Mouse (Mus musculus) spleen, postnatal 14 days (tissue): ENCODE results near the gene Mamstr.
"Not testable (repeated sequence)": the region's sequence is repeated elsewhere in the genome, so short reads cannot be mapped to it uniquely, and the experiment has no call there.

Source experiments
- DNase-seq, 2 experiments: peaks; one replicate each; pipeline ENCODE4 v3.0.0; 2021 to 2022; ENCODE audit warnings: low spot score in 2 of 2

Mamstr gene

DNA sequence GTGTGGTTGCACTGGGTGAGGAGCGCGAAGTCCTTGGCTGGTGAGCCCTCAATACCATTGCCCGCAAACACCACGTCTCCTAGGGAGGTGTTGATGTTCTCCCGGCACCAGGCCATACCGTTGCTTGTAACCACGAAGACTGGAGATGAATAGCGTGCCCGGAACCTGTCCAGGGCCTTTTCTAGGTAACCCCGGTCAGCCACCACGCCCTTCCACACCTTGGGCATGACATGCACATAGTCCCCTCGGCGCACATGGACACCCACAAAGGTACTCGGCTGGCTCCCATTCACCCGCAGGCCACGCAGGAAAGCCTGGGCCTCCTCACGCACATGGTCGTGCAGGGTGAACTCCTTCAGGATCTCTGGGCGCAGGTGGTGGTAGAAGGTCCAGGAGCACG lies 10.7 kb downstream of the Mamstr start:
- DNase-seq, result not testable (repeated sequence)

DNA sequence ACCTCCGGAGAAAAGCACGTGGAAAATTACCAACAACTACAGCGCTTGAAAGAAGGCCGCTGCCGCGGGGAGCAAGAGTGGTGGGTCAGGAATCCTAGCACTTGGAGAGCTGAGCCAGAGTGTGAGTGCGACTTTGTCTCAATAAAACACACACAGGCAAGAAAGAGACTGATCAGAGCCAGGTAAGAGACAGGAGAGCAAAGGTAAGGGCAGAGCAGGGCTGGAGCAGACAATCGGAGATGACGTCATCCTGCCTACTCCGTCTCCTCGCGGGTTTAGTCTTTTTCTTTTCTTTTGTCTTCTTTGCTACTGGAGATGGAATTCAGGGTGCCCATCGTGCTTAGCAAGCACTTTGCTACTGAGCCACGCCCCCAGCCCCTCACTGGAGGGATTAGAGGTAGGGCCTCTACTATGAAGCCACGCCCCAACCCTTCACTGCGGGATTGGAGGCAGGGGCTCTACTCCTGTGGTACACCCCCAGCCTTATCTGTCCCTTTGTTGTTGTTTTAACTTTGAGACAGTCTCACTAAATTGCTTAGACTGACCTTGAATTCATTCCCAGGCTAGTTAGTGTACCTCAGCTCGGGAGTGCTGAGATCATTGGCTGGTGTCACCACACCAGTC lies 14.8 kb downstream of the Mamstr start:
- no peak for DNase-seq

DNA sequence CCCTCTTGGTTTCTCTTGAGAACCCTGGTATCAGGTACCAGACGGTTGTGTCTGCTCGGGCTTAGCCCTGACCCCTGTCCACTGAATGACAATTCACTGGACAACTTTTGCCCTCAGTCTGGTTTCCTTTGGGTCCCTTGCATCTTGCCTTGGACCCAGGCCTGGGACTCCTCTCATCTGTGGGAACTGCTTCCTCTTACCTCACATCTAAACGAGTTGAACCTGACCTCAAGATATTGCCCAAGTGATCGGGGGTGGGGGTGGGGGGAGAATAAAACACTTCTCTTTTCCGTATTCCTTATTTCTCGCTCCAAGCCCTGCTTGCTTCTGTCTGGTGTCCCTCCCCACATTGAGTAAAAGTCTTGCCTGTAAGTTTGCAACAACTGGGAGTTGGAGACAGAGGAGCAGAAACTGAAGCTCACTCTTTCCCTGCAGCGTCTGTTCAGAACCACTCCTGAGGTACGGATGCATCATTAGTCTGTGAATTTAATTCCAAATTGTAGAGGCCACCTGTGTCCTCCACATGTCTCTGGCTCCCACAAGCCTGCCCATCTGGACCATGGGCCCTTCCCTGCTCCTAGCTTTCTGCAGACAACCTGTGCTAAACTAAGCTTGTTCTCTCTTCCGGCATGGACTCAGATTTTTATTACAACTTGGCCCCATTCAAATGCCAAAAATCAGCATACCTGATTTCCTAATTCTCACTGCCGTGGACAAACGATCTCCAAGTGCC lies 21.1 kb downstream of the Mamstr start:
- no peak for DNase-seq

DNA sequence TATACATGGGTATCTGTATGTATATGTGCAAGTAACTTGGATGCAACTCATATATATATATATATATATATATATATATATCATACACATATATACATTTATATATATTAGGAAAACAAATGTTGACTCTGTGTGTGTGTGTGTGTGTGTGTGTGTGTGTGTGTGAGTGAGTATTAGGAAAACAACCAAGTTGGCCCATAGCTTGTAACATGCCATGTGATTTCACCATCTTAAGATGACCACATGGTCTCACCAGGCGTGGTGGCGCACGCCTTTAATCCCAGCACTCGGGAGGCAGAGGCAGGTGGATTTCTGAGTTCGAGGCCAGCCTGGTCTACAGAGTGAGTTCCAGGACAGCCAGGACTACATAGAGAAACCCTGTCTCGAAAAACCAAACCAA lies 21.9 kb downstream of the Mamstr start:
- DNase-seq, result not testable (repeated sequence)

DNA sequence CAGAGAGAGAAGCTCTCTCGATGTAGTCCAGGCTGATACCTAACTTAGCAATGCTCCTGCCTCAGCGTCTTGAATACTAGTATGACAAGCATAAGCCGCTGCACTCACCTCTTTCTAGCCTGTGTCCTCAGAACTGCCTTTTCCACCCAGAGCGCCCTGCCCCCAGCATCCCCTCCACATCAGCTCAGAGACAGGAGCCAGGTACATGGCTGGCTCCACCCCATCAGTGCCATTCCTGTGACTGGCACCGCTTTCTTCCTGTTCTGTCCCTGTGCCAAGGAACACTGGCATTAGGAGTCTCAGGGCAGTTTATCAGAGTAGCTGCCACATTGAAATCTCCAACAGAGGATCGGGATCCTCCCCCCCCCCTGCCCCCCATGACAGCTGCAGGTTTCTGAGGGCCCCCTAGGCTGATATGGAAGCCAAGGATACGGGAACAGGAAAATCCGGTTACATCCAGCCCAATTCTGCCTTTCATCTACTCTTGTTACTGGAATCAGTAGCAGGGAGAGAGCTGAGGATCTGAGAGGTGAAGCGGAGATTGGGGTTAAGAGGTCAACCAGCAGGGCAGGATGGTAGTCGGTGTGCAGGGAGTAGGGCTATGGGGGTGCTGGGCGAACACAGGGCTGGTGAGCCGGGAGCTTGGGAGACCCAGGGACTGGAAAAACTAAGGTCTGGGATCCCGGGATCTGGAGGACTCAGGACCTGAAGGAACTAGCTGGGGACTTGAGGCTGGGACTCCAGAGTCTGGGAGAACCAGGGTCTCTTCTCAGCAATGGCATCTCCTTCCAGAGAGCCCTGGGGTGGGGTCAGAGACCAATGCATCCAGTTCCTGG lies 25.7 kb downstream of the Mamstr start:
- DNase-seq, result no peak

DNA sequence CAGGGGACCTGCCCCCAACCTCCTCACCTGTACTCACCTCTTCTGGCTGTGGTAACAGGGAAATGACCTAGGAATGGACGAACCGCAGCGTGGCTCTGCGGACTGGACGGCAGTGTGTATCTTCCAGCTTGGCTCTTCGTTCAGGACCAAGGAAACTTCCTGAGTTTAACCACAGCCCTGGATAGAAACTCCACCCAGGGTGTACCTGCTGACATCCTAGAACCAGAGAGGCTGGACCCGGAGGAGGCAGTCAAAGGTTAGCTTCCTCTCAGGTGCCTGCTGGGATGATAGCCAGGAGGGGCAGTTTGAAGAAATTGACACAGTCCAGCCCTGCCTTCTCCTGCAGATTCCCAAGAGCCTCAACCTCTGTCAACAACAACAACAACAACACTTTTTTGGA lies 26.4 kb downstream of the Mamstr start, which contains the start of gene Fut2:
Fut2 (minus strand) TSS at position 234 of the 400 bp plus-strand sequence.
- no peak for DNase-seq

DNA sequence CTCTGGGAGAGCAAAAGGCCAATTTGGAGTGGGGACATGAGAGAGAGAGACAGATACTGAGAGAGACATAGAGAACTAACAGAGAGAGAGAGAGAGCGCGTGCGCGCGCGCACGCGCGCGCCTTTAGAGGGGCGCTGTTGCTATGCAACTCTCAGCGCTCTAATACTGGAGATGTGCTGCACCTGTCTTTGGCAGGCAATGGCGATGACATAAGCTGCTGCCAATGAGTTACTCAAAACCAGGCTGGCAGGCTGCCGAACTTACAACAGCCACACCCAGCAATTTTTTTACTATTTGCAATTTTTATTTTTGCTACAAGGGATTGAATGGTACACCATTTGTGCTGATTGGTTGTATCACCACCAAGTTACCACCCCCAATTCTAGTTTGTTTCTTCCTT lies 28.0 kb downstream of the Mamstr start:
- DNase-seq, result no peak

DNA sequence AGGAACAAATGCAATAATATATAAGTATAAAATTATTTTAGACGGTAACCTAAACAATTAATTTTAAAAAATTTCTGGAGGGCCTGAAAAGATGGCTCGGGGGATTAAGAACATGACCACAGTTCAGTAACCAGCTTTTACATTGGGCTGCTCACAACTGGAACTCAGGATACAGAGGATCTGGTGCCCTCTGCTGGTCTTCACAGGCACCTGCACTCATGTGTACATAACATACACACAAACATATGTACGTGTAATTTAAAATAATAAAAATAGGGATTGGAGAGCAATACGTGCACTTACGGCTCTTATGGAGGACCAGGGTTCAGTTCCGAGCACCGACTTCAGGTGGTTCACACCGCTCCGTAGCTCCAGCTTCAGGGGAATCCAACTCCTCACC lies 29.1 kb downstream of the Mamstr start:
- DNase-seq, result no peak

DNA sequence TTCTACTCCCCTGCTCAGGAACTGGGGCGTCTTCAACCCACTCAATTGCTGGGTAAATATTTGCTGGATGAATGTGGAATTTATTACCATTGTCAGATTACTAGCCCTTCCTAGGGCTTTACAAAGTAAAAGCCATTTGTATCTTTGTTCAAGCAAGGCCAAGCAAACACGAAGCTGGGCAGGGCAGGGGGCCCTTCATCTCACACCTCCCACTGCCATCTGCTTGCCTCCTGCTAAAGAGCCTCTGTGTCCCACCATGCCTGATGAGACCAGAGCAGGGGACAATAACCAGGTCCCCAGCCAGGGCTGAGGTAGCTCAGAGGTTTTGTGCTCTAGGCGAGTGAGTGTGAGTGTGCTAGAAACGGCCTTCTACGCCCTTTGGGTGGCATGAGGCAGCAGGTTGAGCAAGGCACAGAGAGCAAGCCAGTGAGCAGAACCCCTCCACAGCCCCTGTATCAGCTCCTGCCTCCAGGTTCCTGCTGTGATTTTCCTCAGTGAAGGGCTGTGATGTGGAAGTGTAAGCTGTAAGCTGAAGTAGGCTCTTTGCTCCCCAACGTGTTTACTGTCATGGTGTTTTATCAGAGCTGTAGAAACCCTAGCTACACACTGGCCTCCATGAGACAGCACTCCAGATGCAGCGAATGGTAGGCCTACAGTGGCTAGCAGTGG lies 38.0 kb downstream of the Mamstr start:
- DNase-seq, result no peak

DNA sequence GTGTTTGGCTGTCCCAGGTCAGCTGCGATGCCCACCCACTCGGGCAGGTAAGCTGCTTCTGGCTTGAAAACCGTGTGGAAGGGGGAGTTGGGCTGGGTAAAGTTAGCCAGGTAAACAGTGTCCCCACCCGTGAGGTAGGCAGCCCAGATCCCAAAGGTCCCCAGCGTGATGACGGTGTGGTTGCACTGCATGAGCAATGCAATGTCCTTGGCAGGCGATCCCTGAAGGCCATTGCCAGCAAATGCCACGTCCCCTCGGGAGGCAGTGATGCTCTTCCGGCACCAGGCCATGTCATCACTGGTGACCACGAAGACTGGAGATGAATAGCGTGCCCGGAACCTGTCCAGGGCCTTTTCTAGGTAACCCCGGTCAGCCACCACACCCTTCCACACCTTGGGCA lies 38.7 kb downstream of the Mamstr start:
- no peak for DNase-seq

DNA sequence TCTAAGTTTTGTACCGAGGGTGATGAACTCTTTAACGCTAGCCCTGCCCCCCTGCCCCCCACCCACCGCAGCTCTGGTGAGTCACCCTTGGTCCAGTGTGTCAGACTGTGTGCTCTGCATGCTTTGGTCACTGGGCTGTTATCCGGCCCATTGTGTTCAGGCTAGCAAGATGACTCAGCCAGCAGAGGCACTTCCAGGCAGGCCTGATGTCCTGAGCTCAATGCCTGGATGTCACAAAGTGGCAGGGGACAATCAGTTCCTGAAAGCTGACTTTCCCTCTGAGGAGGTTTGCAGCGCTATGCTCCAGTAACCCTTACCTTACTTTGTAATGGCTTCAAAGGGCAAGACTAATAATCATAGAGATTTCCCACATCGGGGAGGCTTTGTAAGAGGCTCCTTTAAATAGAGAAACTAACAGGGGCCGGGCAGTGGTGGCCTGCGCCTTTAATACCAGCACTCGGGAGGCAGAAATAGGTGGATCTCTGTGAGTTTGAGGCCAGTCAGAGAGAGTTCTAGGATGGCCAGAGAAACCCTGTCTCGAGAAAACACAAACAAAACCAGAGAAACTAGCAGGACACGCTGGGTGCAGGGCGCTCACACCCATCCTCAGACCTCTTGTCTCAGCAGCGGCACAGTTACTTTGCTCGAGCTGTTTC lies 40.3 kb downstream of the Mamstr start:
- DNase-seq, result no peak

DNA sequence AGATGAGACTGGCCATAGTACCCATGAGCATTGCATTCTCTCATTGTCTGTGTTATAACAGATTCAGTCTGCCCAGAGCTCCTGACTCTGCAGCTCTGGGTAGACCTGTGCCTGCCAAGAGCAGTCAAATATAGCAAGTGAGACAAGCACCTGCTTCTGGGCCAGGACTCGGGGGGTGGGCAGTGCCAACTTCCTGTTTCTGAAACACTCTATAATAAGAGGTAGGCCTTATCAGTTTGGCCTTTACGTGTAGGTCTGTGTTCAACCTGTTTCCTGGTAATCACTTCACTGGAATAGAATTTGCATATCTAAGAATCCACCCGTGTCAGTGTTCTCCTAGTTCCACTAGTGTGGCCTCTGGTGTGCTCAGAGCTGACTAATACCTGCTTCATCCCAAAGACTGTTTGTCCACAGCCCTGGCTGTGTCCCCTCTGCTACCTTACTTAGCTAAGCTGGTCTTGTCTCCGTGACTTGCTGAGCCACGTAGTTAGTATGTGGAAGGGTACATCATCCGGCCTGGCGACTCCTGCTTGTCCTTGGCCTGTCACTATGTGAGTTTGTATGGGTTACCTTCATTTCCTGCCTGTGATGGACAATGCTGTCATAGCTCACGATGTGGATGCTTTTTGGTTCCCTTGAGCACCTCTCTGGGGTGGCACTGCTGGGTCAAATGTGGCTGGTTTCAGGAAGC lies 41.4 kb downstream of the Mamstr start:
- DNase-seq, result peak in 1 of 2 experiments; percentile 48

DNA sequence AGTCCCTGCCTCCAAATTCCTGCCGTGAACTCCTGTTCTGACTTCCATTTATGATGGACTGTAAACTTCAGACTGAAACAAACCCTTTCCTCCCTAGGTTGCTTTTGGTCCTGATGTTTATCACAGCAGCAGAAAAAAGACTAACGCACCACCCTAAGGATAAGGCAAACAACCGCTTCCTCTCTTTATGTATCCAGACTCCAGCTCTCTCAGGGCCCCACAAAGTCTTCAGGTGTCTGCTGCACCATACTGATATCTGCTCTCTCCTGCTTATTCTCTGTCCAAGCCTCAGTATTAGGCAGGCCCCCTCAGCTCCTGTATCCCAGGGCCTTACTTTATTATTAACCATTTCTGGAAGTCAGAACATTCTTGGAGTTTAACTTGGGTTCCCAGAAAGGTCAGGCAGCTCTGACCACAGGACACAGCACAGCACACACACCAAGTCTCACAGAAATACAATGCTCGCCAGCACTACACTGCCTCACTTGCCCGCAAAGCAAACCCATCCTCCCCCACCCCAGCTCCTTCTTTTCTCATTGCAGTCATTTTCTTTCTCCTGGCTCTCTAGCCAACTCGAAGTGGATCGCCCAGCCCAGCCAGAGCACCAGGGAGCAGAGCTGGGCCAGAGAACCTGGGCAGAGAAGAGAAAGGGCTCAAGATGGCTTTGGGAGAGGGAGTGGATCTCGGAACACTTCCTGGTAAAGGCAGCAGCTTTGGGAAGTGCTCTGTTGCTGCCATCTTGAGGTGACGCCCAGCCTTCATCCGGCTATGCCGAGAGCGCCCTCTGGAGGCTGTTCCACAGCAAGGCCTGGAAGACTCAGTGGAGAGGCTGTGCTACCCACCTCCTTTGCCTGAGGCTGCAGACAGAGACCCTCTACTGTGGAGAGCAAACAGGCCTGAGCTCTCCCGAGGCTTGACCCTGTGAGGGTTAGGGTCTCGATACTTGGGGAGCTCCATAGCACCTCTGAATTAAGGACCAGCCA lies 42.7 kb downstream of the Mamstr start:
- peak; percentile 58 to 81 for DNase-seq

DNA sequence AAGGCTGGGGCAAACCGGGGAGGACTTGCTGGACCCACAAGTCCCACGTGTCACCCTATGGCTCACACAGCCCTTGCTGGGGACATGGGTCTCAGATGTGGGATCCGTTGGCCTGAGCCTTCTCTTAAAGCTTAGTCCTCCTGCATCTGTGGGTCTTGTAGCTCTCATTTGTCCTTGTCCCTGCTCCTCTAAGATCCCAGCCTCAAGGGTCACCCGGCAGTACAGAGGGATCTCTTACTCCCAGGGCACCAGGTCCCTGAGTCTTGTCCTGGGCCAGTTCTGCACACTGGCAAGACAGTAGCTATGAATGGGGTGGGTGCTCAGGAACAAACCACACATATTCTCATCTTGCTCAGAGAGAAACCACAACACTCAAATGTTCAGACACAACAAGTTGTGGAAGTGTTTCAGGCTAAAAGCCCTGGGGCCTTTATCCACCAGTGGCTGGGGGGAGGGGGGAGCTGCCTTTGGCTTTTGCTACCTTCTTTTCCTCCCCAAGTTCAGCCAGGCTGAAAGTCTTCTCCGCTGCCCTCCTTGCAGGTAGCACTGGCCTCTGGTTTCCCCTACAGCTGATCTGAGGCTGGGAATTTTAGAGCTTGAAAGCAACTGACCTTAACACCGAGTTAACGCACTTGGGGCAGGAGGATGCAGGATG lies 43.7 kb downstream of the Mamstr start, which contains the start of gene Ntn5:
Ntn5 (plus strand) TSS at position 627 of the 655 bp plus-strand sequence.
- DNase-seq, result no peak

DNA sequence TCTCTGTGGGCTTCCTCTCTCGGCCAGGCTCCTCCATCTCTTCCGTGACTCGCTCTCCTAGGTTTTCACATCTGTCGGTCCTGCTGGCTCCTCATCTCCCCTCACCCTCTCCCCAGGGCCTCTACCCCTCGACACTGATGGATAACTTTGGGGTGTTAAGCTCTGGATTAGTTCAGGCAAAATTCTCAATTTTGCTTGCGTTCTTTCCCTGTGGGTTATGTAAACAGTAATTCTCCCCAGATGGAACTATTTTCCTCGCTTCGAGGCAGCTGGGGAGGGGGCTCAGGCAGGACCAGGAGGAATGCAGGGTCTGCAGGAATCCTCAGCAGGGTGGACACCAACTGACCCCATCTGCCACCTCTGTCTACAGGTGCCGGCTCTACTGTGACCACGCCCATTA lies 46.0 kb downstream of the Mamstr start:
- DNase-seq, result no peak

DNA sequence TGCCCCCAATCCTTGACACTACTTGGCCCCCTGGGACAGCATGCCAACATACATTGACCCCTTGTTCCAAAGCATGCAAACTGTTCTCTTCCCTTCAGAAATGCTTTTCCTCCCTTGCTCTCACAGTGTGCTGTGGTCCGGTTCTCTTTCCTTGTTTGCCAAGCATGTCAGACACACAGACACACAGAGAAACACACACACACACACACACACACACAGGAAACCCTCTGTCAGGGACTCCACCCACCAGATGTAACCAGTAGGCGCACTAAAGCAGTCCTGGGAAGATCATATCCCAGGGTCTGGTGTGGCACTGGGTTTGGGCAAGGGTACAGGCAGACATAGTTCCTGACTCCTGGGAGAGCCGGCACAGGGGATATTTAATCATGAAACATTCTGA lies 47.1 kb downstream of the Mamstr start:
- no peak for DNase-seq

DNA sequence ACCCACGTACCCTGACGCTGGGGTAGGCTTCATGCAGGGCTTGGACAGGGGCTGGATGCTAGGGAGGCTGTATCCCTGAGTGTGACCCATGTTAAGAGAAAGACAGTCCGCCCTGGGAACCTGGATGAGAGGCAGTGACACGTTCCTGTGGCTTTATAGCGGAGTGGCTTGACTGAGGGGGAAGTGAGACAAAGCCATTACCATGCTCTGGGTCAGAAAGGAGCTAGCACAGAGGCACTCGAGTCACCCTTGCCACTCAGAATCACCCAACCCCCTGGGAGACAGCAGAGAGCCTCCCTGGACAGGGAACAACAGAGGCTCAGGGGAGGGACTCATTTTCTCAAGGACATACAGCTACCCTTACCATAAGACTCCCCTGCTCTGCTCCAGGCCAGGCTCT lies 49.3 kb downstream of the Mamstr start:
- no peak for DNase-seq

DNA sequence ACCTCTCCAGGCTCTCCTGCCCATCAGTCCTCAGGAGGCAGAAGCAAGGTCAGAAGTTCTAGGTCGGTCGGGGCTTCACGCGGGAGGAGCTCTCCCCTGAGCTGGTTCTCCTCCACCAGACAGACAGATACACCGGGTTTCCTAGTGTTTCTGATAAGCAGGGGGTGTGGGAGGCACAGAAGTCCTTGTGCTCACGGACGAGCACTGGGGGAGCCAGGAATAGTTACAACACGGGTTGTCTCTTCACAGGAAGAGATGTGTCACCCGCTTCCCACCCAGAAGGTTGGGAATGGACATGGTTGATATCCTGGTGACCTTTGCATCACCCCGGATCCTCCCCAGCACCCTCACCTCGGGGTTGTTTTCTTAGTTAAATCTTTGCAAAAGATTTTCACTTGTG lies 50.0 kb downstream of the Mamstr start:
- no peak for DNase-seq

DNA sequence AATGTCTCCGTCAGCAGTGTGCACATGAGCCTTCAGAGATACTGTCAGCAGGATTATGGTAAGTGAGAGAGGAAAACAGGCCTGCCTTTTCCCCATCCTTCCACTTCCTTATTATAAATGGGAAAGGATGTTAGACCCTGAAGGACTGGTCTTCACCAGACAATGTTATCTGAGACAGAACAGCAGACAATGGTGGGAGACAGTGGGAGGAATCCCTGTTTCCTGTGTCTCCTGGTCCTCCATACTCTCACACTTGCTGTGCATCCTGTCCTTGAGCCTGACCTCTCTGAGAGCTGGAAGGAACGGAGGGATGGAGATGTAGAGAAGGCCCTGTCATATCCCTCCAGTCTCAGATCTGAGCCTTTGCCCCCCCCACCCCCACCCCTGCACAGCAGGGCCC lies 52.6 kb downstream of the Mamstr start:
- DNase-seq, result no peak
